Mouse (Mus musculus) embryonic facial prominence, embryonic 12.5 days (tissue): ENCODE data around the gene Slc13a1. TPM values are rescaled to one million over a fixed set of nuclear protein-coding genes. Genes with fewer than 3 reads are reported as not detected.

Source experiments
- ATAC-seq: fragments of 200-750 bp; cut with Nextera tagmentation; 2 replicates; pipeline ENCODE4 v1.8.0; 2017; ENCODE audit not compliant: insufficient number of reproducible peaks, insufficient read depth, low FRiP score, low TSS enrichment
- H3K27ac ChIP-seq: fragments of 300-500 bp; sonication (generic); 2 replicates; pipeline ENCODE4 v1.5.1; 2016; ENCODE audit warnings: mild to moderate bottlenecking
- H3K27me3 ChIP-seq: fragments of 300-500 bp; sonication (generic); 2 replicates; pipeline ENCODE4 v1.6.1; 2016; ENCODE audit warnings: mild to moderate bottlenecking, moderate library complexity
- H3K36me3 ChIP-seq: fragments of 300-500 bp; sonication (generic); 2 replicates; pipeline ENCODE4 v1.6.1; 2016; ENCODE audit warnings: mild to moderate bottlenecking
- H3K4me1 ChIP-seq: fragments of 300-500 bp; sonication (generic); 2 replicates; pipeline ENCODE4 v1.6.1; 2016
- H3K4me2 ChIP-seq: fragments of 300-500 bp; sonication (generic); replicated peaks from 2 replicates; pipeline ENCODE4 v1.6.1; 2016; ENCODE audit warnings: mild to moderate bottlenecking, moderate library complexity
- H3K4me3 ChIP-seq: fragments of 300-500 bp; sonication (generic); 2 replicates; pipeline ENCODE4 v1.5.1; 2016; ENCODE audit warnings: mild to moderate bottlenecking
- H3K9ac ChIP-seq: fragments of 300-500 bp; sonication (generic); 2 replicates; pipeline ENCODE4 v1.6.1; 2016; ENCODE audit warnings: mild to moderate bottlenecking, moderate library complexity
- H3K9me3 ChIP-seq: fragments of 300-500 bp; sonication (generic); 2 replicates; pipeline ENCODE4 v1.6.1; 2016; ENCODE audit warnings: mild to moderate bottlenecking, moderate library complexity
- WGBS: fragments of 180-500 bp; shearing (Covaris S2); methylation state at CpG from one replicate; pipeline ENCODE4 v1.1.7; 2016; 5-methylcytosine and 5-hydroxymethylcytosine counted together
- polyA plus RNA-seq: library from polyadenylated mRNA; unstranded; fragments of >200 nt; fragmentation: Nextera tagmentation; extraction: Ambion mirVana; gene quantifications from 2 replicates; pipeline ENCODE4 v1.2.1, GENCODE M21; 2016

Gene Slc13a1
- polyA plus RNA-seq, 1 experiment from 2014 or later: 0.06 TPM

GRCm38 (mm10) chr6:24159795-24160194 is 8.1 kb downstream of the Slc13a1 start:
- Histone ChIP-seq H3K9ac (no peak overlapping the region), H3K27ac (no peak overlapping the region), H3K4me3 (no peak overlapping the region), H3K4me1 (no peaks in the 10 kb centered on the region), H3K27me3 (no peaks in the 10 kb centered on the region), H3K36me3 (no peaks in the 10 kb centered on the region), H3K9me3 (no peaks in the 10 kb centered on the region), H3K4me2 (no peak overlapping the region)
- WGBS: 75% methylated on average over 1 of the region's 1 CpGs
- ATAC-seq: no peak

DNA sequence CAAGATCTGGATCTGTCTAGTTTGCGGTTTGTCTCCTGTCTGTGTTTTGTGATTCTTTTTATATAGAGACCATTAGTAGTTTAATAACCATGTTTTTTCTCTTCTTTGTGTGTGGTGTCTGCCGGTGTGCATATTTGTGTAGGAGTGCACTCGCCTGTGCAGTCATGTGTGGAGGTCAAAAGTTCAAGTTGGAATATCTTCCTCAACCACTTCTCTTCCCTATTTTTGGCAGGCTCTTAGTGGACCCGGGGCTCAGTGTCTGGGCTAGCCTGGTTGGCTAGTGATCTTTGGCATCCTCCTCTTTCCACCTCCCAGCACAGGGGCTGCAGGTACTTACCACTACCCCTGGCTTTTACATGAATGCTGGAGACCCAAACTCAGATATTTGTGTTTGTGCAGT is 13.0 kb downstream of the Slc13a1 start:
- H3K9me3 ChIP-seq: no peaks in the 10 kb centered on the region
- H3K36me3 ChIP-seq: no peaks in the 10 kb centered on the region
- H3K27me3 ChIP-seq: no peaks in the 10 kb centered on the region
- H3K4me3 ChIP-seq: no peak overlapping the region
- 77% methylated on average over 4 of the region's 4 CpGs for WGBS
- ATAC-seq: no peak
- H3K4me2 ChIP-seq: no peak overlapping the region
- H3K9ac ChIP-seq: no peak overlapping the region
- no peaks in the 10 kb centered on the region for H3K4me1 ChIP-seq
- H3K27ac ChIP-seq: no peak overlapping the region

- Histone ChIP-seq H3K9ac (no peak overlapping the region), H3K9me3 (no peaks in the 10 kb centered on the region), H3K4me3 (no peak overlapping the region), H3K27ac (no peak overlapping the region), H3K36me3 (no peaks in the 10 kb centered on the region), H3K27me3 (no peaks in the 10 kb centered on the region), H3K4me1 (no peaks in the 10 kb centered on the region), H3K4me2 (no peak overlapping the region)
- no peak for ATAC-seq
- 87% methylated on average over 4 of the region's 4 CpGs for WGBS
Measured at GRCm38 (mm10) chr6:24132951-24133350, 34.9 kb downstream of the Slc13a1 start.

- Histone ChIP-seq H3K9ac (no peak overlapping the region), H3K4me3 (no peak overlapping the region), H3K27ac (no peak overlapping the region), H3K4me1 (no peaks in the 10 kb centered on the region), H3K9me3 (no peaks in the 10 kb centered on the region), H3K4me2 (no peak overlapping the region), H3K36me3 (no peaks in the 10 kb centered on the region), H3K27me3 (no peaks in the 10 kb centered on the region)
- no peak for ATAC-seq
Measured at GRCm38 (mm10) chr6:24122632-24123031, 45.3 kb downstream of the Slc13a1 start.

DNA sequence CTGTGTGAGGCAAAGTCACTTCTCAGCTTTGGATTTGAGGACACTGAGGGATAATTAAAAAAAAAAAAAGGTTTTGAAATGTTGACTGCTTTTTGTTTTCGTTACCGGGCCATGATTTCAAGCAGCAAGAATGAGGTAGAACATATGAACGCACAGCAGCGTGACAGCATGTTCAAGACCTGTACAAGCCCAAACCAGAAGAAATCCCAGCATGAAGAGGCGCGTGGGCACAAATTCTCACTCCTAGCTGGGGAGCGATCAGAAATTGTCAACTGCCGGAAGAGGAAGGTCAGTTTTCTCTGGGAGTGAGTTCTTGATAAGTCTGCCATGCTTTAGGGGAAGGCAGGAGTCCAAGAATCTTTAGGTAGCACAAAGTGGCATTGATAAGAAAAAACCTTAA is 56.3 kb downstream of the Slc13a1 start:
- no peak overlapping the region for H3K27ac ChIP-seq
- H3K4me1 ChIP-seq: no peaks in the 10 kb centered on the region
- no peak for ATAC-seq
- H3K4me2 ChIP-seq: no peak overlapping the region
- 90% methylated on average over 8 of the region's 8 CpGs for WGBS
- no peaks in the 10 kb centered on the region for H3K27me3 ChIP-seq
- H3K9ac ChIP-seq: no peak overlapping the region
- no peak overlapping the region for H3K4me3 ChIP-seq
- no peaks in the 10 kb centered on the region for H3K9me3 ChIP-seq
- no peaks in the 10 kb centered on the region for H3K36me3 ChIP-seq

GRCm38 (mm10) chr6:24108471-24108870 is 59.4 kb downstream of the Slc13a1 start:
- Histone ChIP-seq H3K9me3 (no peaks in the 10 kb centered on the region), H3K27me3 (no peaks in the 10 kb centered on the region), H3K9ac (no peak overlapping the region), H3K27ac (no peak overlapping the region), H3K4me3 (no peak overlapping the region), H3K36me3 (no peaks in the 10 kb centered on the region), H3K4me1 (no peaks in the 10 kb centered on the region), H3K4me2 (no peak overlapping the region)
- no peak for ATAC-seq
- WGBS: 91% methylated on average over 4 of the region's 4 CpGs

DNA sequence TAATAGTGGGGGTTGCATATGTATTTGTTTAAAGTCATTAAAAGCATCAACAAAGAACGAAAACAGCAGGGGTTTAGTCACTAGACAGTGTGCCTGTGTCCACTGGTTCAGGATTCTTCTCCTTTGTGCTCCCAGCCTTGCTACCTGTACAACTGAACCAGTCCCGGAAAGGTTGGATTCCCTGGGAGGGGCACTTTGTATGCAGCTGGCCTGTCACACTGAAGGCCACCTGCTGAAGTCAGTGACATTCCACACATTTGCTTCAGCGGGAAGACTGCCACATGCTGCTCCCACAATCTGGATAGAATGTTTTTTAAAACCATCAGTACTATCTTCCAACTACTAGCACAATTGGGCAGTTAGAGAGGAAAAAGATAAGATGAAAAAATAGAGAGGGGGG is 61.7 kb downstream of the Slc13a1 start:
- Histone ChIP-seq H3K4me1 (no peaks in the 10 kb centered on the region), H3K4me3 (no peak overlapping the region), H3K9me3 (no peaks in the 10 kb centered on the region), H3K27ac (no peak overlapping the region), H3K36me3 (no peaks in the 10 kb centered on the region), H3K4me2 (no peak overlapping the region), H3K9ac (no peak overlapping the region), H3K27me3 (no peaks in the 10 kb centered on the region)
- WGBS: 51% methylated on average over 3 of the region's 3 CpGs
- ATAC-seq: no peak

GRCm38 (mm10) chr6:24105681-24106080 is 62.2 kb downstream of the Slc13a1 start:
- ATAC-seq: peak; percentile 94
- no peaks in the 10 kb centered on the region for H3K36me3 ChIP-seq
- H3K4me3 ChIP-seq: no peak overlapping the region
- no peaks in the 10 kb centered on the region for H3K27me3 ChIP-seq
- H3K4me2 ChIP-seq: no peak overlapping the region
- no peak overlapping the region for H3K27ac ChIP-seq
- no peaks in the 10 kb centered on the region for H3K9me3 ChIP-seq
- H3K4me1 ChIP-seq: no peaks in the 10 kb centered on the region
- 64% methylated on average over 5 of the region's 5 CpGs for WGBS
- H3K9ac ChIP-seq: no peak overlapping the region

- Histone ChIP-seq H3K9me3 (no peaks in the 10 kb centered on the region), H3K27ac (no peak overlapping the region), H3K36me3 (no peaks in the 10 kb centered on the region), H3K4me1 (no peaks in the 10 kb centered on the region), H3K27me3 (no peaks in the 10 kb centered on the region), H3K4me2 (no peak overlapping the region), H3K4me3 (no peak overlapping the region), H3K9ac (no peak overlapping the region)
- 87% methylated on average over 1 of the region's 1 CpGs for WGBS
- ATAC-seq: no peak
Measured at GRCm38 (mm10) chr6:24101281-24101680, 66.6 kb downstream of the Slc13a1 start.

- Histone ChIP-seq H3K4me3 (no peak overlapping the region), H3K9me3 (no peaks in the 10 kb centered on the region), H3K27me3 (no peaks in the 10 kb centered on the region), H3K4me1 (no peaks in the 10 kb centered on the region), H3K27ac (no peak overlapping the region), H3K36me3 (no peaks in the 10 kb centered on the region), H3K4me2 (no peak overlapping the region), H3K9ac (no peak overlapping the region)
- 54% methylated on average over 5 of the region's 5 CpGs for WGBS
- no peak for ATAC-seq
Measured at GRCm38 (mm10) chr6:24100705-24101104, 67.2 kb downstream of the Slc13a1 start.

- H3K36me3 ChIP-seq: no peaks in the 10 kb centered on the region
- H3K9ac ChIP-seq: no peak overlapping the region
- H3K27ac ChIP-seq: no peak overlapping the region
Measured at GRCm38 (mm10) chr6:24097400-24097799, 70.5 kb downstream of the Slc13a1 start.

DNA sequence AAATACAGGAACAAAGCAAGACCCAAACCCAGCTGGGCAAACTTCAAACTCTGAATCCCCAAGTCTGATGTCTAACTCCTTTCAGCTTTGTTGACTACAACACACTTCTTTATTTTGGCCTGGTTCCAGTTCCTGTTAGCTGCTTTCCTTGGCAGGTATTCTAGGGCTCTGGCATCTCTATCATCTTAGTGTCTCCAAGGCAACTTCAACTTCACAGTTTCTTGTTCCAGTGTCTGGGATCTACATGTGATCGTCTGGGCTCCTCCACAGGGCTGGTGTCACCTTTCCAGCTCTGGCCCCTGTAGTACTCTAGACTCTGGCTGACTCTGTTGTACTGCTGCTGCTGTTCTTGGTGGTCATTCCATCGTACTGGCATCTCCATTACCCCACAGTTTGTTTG is 91.8 kb downstream of the Slc13a1 start:
- H3K9me3 ChIP-seq: no peaks in the 10 kb centered on the region
- no peaks in the 10 kb centered on the region for H3K36me3 ChIP-seq
- no peak overlapping the region for H3K4me3 ChIP-seq
- H3K9ac ChIP-seq: no peak overlapping the region
- 69% methylated on average over 2 of the region's 2 CpGs for WGBS
- no peaks in the 10 kb centered on the region for H3K27me3 ChIP-seq
- no peak overlapping the region for H3K27ac ChIP-seq
- H3K4me1 ChIP-seq: no peaks in the 10 kb centered on the region
- H3K4me2 ChIP-seq: no peak overlapping the region
- no peak for ATAC-seq

More at GRCm38 (mm10) chr6:24097400-24097799, 70.5 kb downstream of the Slc13a1 start:
- no peak overlapping the region for H3K4me2 ChIP-seq
- no peak for ATAC-seq
- H3K9me3 ChIP-seq: no peaks in the 10 kb centered on the region
- no peaks in the 10 kb centered on the region for H3K27me3 ChIP-seq
- no peaks in the 10 kb centered on the region for H3K4me1 ChIP-seq
- H3K4me3 ChIP-seq: no peak overlapping the region

DNA sequence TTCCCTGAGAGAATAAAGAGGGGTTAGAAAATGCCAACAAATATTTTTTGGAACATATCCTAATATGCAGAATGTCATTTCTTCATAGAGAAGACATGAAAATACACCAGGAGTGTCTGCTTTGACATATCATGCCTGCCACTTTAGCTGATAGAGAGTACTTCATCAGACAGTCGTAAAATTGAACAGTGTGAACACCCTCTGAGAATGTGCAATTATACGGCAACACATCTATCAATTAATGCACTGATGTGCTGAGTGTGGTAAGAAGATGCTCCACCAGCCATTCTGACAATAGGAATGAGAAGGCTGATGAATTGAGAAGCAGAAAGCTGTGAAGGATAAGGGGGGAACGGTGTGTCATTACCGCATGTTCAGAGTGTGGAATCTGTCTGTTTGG is 95.1 kb downstream of the Slc13a1 start:
- no peak overlapping the region for H3K4me3 ChIP-seq
- no peak overlapping the region for H3K27ac ChIP-seq
- no peak for ATAC-seq
- no peak overlapping the region for H3K4me2 ChIP-seq
- WGBS: 76% methylated on average over 4 of the region's 4 CpGs
- H3K36me3 ChIP-seq: no peaks in the 10 kb centered on the region
- H3K9me3 ChIP-seq: no peaks in the 10 kb centered on the region
- no peak overlapping the region for H3K9ac ChIP-seq
- H3K4me1 ChIP-seq: no peaks in the 10 kb centered on the region
- no peaks in the 10 kb centered on the region for H3K27me3 ChIP-seq
